Mouse (Mus musculus) myocyte (in vitro differentiated cells): ENCODE data around the gene Elac2.

Source experiments
- E2F4 ChIP-seq: IDR thresholded peaks from one replicate; pipeline ENCODE4 v1.6.1; 2011; ENCODE audit warnings: mild to moderate bottlenecking, control low read depth, moderate library complexity; ENCODE audit not compliant: insufficient read depth
- POLR2A ChIP-seq: IDR thresholded peaks from one replicate; pipeline ENCODE4 v1.6.1; 2011; ENCODE audit warnings: low read depth, mild to moderate bottlenecking, control low read depth, moderate library complexity; ENCODE audit not compliant: insufficient read length
- TCF12 ChIP-seq: IDR thresholded peaks from one replicate; pipeline ENCODE4 v1.6.1; 2011; ENCODE audit warnings: mild to moderate bottlenecking, control low read depth; ENCODE audit not compliant: poor library complexity, insufficient read depth, severe bottlenecking
- USF1 ChIP-seq: IDR thresholded peaks from one replicate; pipeline ENCODE4 v1.6.1; 2011; ENCODE audit warnings: low read depth, mild to moderate bottlenecking, control low read depth, moderate library complexity

DNA sequence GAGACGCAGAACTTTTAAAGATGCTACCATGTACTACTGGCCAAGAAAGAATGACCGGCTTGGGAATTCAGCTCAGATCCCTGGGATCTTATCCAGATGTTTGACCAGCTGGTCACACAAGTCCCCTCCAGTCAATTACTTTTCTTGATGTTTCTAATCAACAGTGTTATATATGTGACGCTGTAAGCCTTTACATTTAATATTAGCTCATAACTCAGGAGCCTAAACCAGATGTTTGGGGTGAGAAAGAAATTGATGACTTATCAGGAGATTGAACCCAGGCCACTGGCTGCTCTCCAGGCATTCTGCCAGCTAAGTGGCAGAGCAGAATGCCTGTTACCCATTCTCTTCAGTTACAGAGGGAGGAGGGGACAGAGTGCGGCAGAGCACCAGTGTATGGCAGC, 9.9 kb upstream of the Elac2 start:
- TF ChIP-seq TCF12: no peak
- TF ChIP-seq E2F4: no peak
- TF ChIP-seq USF1: no peak
- no peak for TF ChIP-seq POLR2A
